Mouse (Mus musculus) A20 (cell line): ENCODE data around the gene Kiss1.

Source experiments
- DNase-seq: peaks from one replicate; pipeline ENCODE4 v3.0.0-alpha.2; 2011; ENCODE audit warnings: low read depth, low spot score

Kiss1 gene

GRCm38 (mm10) chr1:133362103-133362502, 40.4 kb downstream of the Kiss1 start:
- no peak for DNase-seq

GRCm38 (mm10) chr1:133363276-133364021, 41.8 kb downstream of the Kiss1 start, which contains the start of gene Etnk2:
Gene Etnk2, plus strand, starts transcription at chr1:133363572.
- DNase-seq = no peak

GRCm38 (mm10) chr1:133364022-133364630, 42.5 kb downstream of the Kiss1 start:
- DNase-seq = no peak

GRCm38 (mm10) chr1:133364890-133365289, 43.2 kb downstream of the Kiss1 start:
- no peak for DNase-seq

GRCm38 (mm10) chr1:133366951-133367605, 45.4 kb downstream of the Kiss1 start:
- DNase-seq = no peak

GRCm38 (mm10) chr1:133367606-133368488, 46.2 kb downstream of the Kiss1 start:
- DNase-seq = no peak

GRCm38 (mm10) chr1:133368644-133369043, 47.0 kb downstream of the Kiss1 start:
- no peak for DNase-seq

GRCm38 (mm10) chr1:133370352-133370751, 48.7 kb downstream of the Kiss1 start:
- no peak for DNase-seq

- no peak for DNase-seq
These were observed 49.8 kb downstream of the Kiss1 start for GRCm38 (mm10) chr1:133371431-133371830.

GRCm38 (mm10) chr1:133372113-133372512, 50.4 kb downstream of the Kiss1 start:
- no peak for DNase-seq

GRCm38 (mm10) chr1:133375696-133376346, 54.1 kb downstream of the Kiss1 start:
- DNase-seq = no peak

GRCm38 (mm10) chr1:133377547-133377946, 55.9 kb downstream of the Kiss1 start:
- no peak for DNase-seq
